Mouse (Mus musculus) ES-Bruce4 (cell line): Measurements from ENCODE around the gene Mipep.

Experiments used
- CTCF ChIP-seq: IDR thresholded peaks from one replicate; pipeline ENCODE4 v1.8.1; 2011; ENCODE audit warnings: low read depth, low read length
- EP300 ChIP-seq: IDR thresholded peaks from 2 replicates; pipeline ENCODE4 v1.6.1; 2011; ENCODE audit warnings: low read depth, low read length; ENCODE audit not compliant: insufficient read depth
- POLR2A ChIP-seq: IDR thresholded peaks from one replicate; pipeline ENCODE4 v1.8.1; 2011; ENCODE audit warnings: low read length; ENCODE audit not compliant: insufficient read depth

DNA sequence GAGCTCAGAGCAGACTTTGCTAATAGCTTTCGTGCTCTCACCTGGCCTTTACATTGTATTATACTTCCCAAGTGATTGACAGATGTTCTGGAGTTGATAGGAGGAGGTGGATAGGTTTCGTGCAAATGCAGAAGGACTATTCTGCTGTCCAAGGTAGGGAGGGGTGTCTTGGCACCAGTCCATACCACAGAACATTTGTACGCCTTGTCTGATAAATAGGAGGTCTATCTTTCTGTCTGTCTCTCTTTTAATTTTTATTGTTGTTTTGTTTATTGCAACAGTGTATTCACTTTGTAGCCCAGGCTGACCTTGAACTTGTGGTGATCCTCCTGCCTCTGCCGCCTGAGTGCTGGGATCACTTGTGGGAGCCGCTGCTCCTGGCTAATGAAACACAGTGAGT lies 13.2 kb downstream of the Mipep start:
- no peak for TF ChIP-seq POLR2A
- no peak for TF ChIP-seq EP300
- no peak for TF ChIP-seq CTCF
